Mouse (Mus musculus) stomach, embryonic 15.5 days (tissue): ENCODE measurements around the gene Tctn3. TPM values are rescaled to one million over a fixed set of nuclear protein-coding genes. Genes with fewer than 3 reads are reported as not detected.
"Not testable (repeated sequence)": the region's sequence is repeated elsewhere in the genome, so short reads cannot be mapped to it uniquely, and the experiment has no call there.

Source experiments
- ATAC-seq: fragments of 200-750 bp; cut with Nextera tagmentation; 2 replicates; pipeline ENCODE4 v1.8.0; 2017; ENCODE audit warnings: low read depth, moderate number of reproducible peaks, moderate TSS enrichment; ENCODE audit not compliant: insufficient read depth, low FRiP score
- H3K27ac ChIP-seq: fragments of 300-500 bp; sonication (generic); 2 replicates; pipeline ENCODE4 v1.5.1; 2015; ENCODE audit warnings: mild to moderate bottlenecking, inconsistent platforms
- H3K27me3 ChIP-seq: fragments of 300-500 bp; sonication (generic); replicated peaks from 2 replicates; pipeline ENCODE4 v1.6.1; 2015; ENCODE audit warnings: inconsistent platforms
- H3K36me3 ChIP-seq: fragments of 300-500 bp; sonication (generic); 2 replicates; pipeline ENCODE4 v1.6.1; 2015; ENCODE audit warnings: inconsistent platforms
- H3K4me1 ChIP-seq: fragments of 300-500 bp; sonication (generic); 2 replicates; pipeline ENCODE4 v1.6.1; 2015; ENCODE audit warnings: inconsistent platforms
- H3K4me2 ChIP-seq: fragments of 300-500 bp; sonication (generic); 2 replicates; pipeline ENCODE4 v1.6.1; 2015; ENCODE audit warnings: mild to moderate bottlenecking, inconsistent platforms
- H3K4me3 ChIP-seq: fragments of 300-500 bp; sonication (generic); replicated peaks from 2 replicates; pipeline ENCODE4 v1.5.1; 2015; ENCODE audit warnings: inconsistent platforms
- H3K9ac ChIP-seq: fragments of 300-500 bp; sonication (generic); 2 replicates; pipeline ENCODE4 v1.6.1; 2015; ENCODE audit warnings: inconsistent platforms
- H3K9me3 ChIP-seq: fragments of 300-500 bp; sonication (generic); 2 replicates; pipeline ENCODE4 v1.6.1; 2016; ENCODE audit warnings: inconsistent platforms
- WGBS: fragments of 180-500 bp; shearing (Covaris S2); methylation state at CpG from one replicate; pipeline ENCODE4 v1.1.7; 2015; 5-methylcytosine and 5-hydroxymethylcytosine counted together
- polyA plus RNA-seq: library from polyadenylated mRNA; unstranded; fragments of >200 nt; fragmentation: Nextera tagmentation; extraction: Ambion mirVana; gene quantifications from 2 replicates; pipeline ENCODE4 v1.2.1, GENCODE M21; 2015

The Tctn3 gene
- polyA plus RNA-seq, 1 experiment from 2014 or later = 7.7 TPM

- H3K36me3 ChIP-seq = no peaks in the 10 kb centered on the region
- 59% methylated on average over 7 of the region's 7 CpGs for WGBS
- H3K4me3 ChIP-seq = peak overlapping the region; percentile 74
- no peaks in the 10 kb centered on the region for H3K27me3 ChIP-seq
- H3K4me1 ChIP-seq = 0 out of 2 replicates have a peak, but pooled peaks cover 3% of the 10 kb centered on the region
- no peak overlapping the region for H3K27ac ChIP-seq
- H3K9me3 ChIP-seq = no peaks in the 10 kb centered on the region
- H3K4me2 ChIP-seq = peak overlapping the region; percentile 78
- H3K9ac ChIP-seq = no peak overlapping the region
- ATAC-seq = no peak
These were observed 25.1 kb downstream of the Tctn3 start for GRCm38 (mm10) chr19:40586908-40587307.

- Histone ChIP-seq H3K9ac (no peak overlapping the region), H3K27me3 (no peaks in the 10 kb centered on the region), H3K36me3 (peaks cover 12% of the 10 kb centered on the region), H3K4me2 (no peak overlapping the region), H3K9me3 (no peaks in the 10 kb centered on the region), H3K27ac (peak overlapping the region; percentile 0; the same call in 1 of the 2 replicates), H3K4me1 (0 out of 2 replicates have a peak, but pooled peaks cover under 1% of the 10 kb centered on the region), H3K4me3 (no peak overlapping the region)
- 41% methylated on average over 5 of the region's 5 CpGs for WGBS
- ATAC-seq = no peak
These were observed 30.4 kb downstream of the Tctn3 start for GRCm38 (mm10) chr19:40581662-40582061.

GRCm38 (mm10) chr19:40580902-40581301 lies 31.1 kb downstream of the Tctn3 start:
- no peak overlapping the region for H3K4me3 ChIP-seq
- H3K4me2 ChIP-seq = no peak overlapping the region
- no peak overlapping the region for H3K9ac ChIP-seq
- peaks cover 15% of the 10 kb centered on the region for H3K36me3 ChIP-seq
- 0 out of 2 replicates have a peak, but pooled peaks have one; percentile 42 for ATAC-seq
- H3K27ac ChIP-seq = no peak overlapping the region
- 65% methylated on average over 2 of the region's 2 CpGs for WGBS
- H3K4me1 ChIP-seq = no peaks in the 10 kb centered on the region
- H3K9me3 ChIP-seq = no peaks in the 10 kb centered on the region
- H3K27me3 ChIP-seq = no peaks in the 10 kb centered on the region

- ATAC-seq = peak; percentile 84
- Histone ChIP-seq H3K9me3 (no peaks in the 10 kb centered on the region), H3K4me2 (no peak overlapping the region), H3K4me1 (no peaks in the 10 kb centered on the region), H3K27me3 (no peaks in the 10 kb centered on the region), H3K36me3 (peaks cover 53% of the 10 kb centered on the region), H3K27ac (peak overlapping the region; percentile 51; the same call in 1 of the 2 replicates), H3K4me3 (no peak overlapping the region), H3K9ac (no peak overlapping the region)
- 48% methylated on average over 5 of the region's 5 CpGs for WGBS
These were observed 36.6 kb downstream of the Tctn3 start for GRCm38 (mm10) chr19:40575438-40575837.

- peak; percentile 89 for ATAC-seq
- H3K9ac ChIP-seq = no peak overlapping the region
- H3K9me3 ChIP-seq = no peaks in the 10 kb centered on the region; the same call in 1 of the 2 replicates
- H3K27me3 ChIP-seq = no peaks in the 10 kb centered on the region
- H3K4me3 ChIP-seq = no peak overlapping the region
- H3K4me2 ChIP-seq = no peak overlapping the region
- WGBS = 83% methylated on average over 9 of the region's 9 CpGs
- H3K27ac ChIP-seq = peak overlapping the region; percentile 64; the same call in 1 of the 2 replicates
- H3K4me1 ChIP-seq = no peaks in the 10 kb centered on the region
- peaks cover 73% of the 10 kb centered on the region for H3K36me3 ChIP-seq
These were observed 41.3 kb downstream of the Tctn3 start for GRCm38 (mm10) chr19:40570726-40571125.

GRCm38 (mm10) chr19:40567616-40568015 lies 44.4 kb downstream of the Tctn3 start:
- Histone ChIP-seq H3K36me3 (peaks cover 56% of the 10 kb centered on the region), H3K9me3 (no peaks in the 10 kb centered on the region; the same call in 1 of the 2 replicates), H3K4me3 (no peak overlapping the region), H3K4me2 (no peak overlapping the region), H3K9ac (no peak overlapping the region), H3K27me3 (no peaks in the 10 kb centered on the region), H3K4me1 (no peaks in the 10 kb centered on the region), H3K27ac (no peak overlapping the region)
- 82% methylated on average over 3 of the region's 3 CpGs for WGBS
- ATAC-seq = no peak

- no peak overlapping the region for H3K4me2 ChIP-seq
- ATAC-seq = no peak
- 75% methylated on average over 10 of the region's 10 CpGs for WGBS
- H3K4me1 ChIP-seq = no peaks in the 10 kb centered on the region
- no peaks in the 10 kb centered on the region for H3K9me3 ChIP-seq
- no peak overlapping the region for H3K4me3 ChIP-seq
- H3K9ac ChIP-seq = no peak overlapping the region
- no peak overlapping the region for H3K27ac ChIP-seq
- no peaks in the 10 kb centered on the region for H3K27me3 ChIP-seq
- peaks cover 34% of the 10 kb centered on the region for H3K36me3 ChIP-seq
These were observed 48.0 kb downstream of the Tctn3 start for GRCm38 (mm10) chr19:40563880-40564645.

- ATAC-seq, H3K4me2 ChIP-seq, H3K27ac ChIP-seq, H3K27me3 ChIP-seq, H3K9me3 ChIP-seq, H3K9ac ChIP-seq, H3K4me1 ChIP-seq, H3K4me3 ChIP-seq: not testable (repeated sequence)
- WGBS = 66% methylated on average over 15 of the region's 31 CpGs
- peaks cover 35% of the 10 kb centered on the region for H3K36me3 ChIP-seq
These were observed 50.5 kb downstream of the Tctn3 start for GRCm38 (mm10) chr19:40561521-40561920.

- H3K9me3 ChIP-seq = no peaks in the 10 kb centered on the region
- no peak for ATAC-seq
- 83% methylated on average over 7 of the region's 7 CpGs for WGBS
- no peak overlapping the region for H3K4me3 ChIP-seq
- H3K4me2 ChIP-seq = no peak overlapping the region
- no peak overlapping the region for H3K27ac ChIP-seq
- H3K27me3 ChIP-seq = no peaks in the 10 kb centered on the region
- H3K36me3 ChIP-seq = peaks cover 45% of the 10 kb centered on the region
- no peak overlapping the region for H3K9ac ChIP-seq
- H3K4me1 ChIP-seq = 0 out of 2 replicates have a peak, but pooled peaks cover 3% of the 10 kb centered on the region
These were observed 56.0 kb downstream of the Tctn3 start for GRCm38 (mm10) chr19:40556029-40556428.

GRCm38 (mm10) chr19:40555136-40555535 lies 56.9 kb downstream of the Tctn3 start:
- Histone ChIP-seq H3K27me3 (no peaks in the 10 kb centered on the region), H3K36me3 (peaks cover 45% of the 10 kb centered on the region), H3K4me3 (no peak overlapping the region), H3K9ac (no peak overlapping the region), H3K4me2 (no peak overlapping the region), H3K4me1 (0 out of 2 replicates have a peak, but pooled peaks cover 3% of the 10 kb centered on the region), H3K27ac (peak overlapping the region; percentile 32; the same call in 1 of the 2 replicates), H3K9me3 (no peaks in the 10 kb centered on the region)
- ATAC-seq = no peak
- WGBS = 94% methylated on average over 8 of the region's 8 CpGs

- no peak overlapping the region for H3K4me3 ChIP-seq
- H3K36me3 ChIP-seq = peaks cover 45% of the 10 kb centered on the region
- ATAC-seq = no peak
- no peak overlapping the region; the same call in 1 of the 2 replicates for H3K9ac ChIP-seq
- no peaks in the 10 kb centered on the region for H3K9me3 ChIP-seq
- 0 out of 2 replicates have a peak, but pooled peaks cover 3% of the 10 kb centered on the region for H3K4me1 ChIP-seq
- no peaks in the 10 kb centered on the region for H3K27me3 ChIP-seq
- H3K27ac ChIP-seq = peak overlapping the region; percentile 32; the same call in 1 of the 2 replicates
- no peak overlapping the region for H3K4me2 ChIP-seq
- WGBS = 64% methylated on average over 11 of the region's 11 CpGs
These were observed 57.7 kb downstream of the Tctn3 start for GRCm38 (mm10) chr19:40554343-40554742.

GRCm38 (mm10) chr19:40553849-40554248 lies 58.2 kb downstream of the Tctn3 start:
- Histone ChIP-seq H3K27ac (peak overlapping the region; percentile 32; the same call in 1 of the 2 replicates), H3K4me3 (no peak overlapping the region), H3K9me3 (no peaks in the 10 kb centered on the region), H3K4me2 (no peak overlapping the region), H3K4me1 (0 out of 2 replicates have a peak, but pooled peaks cover 3% of the 10 kb centered on the region), H3K36me3 (peaks cover 45% of the 10 kb centered on the region), H3K27me3 (no peaks in the 10 kb centered on the region), H3K9ac (no peak overlapping the region)
- ATAC-seq = no peak
- WGBS = 60% methylated on average over 6 of the region's 6 CpGs
